Mouse (Mus musculus): Measurements from ENCODE around the gene Ccdc38. TPM values are rescaled to one million over a fixed set of nuclear protein-coding genes. Genes with fewer than 3 reads are reported as not detected.

The Ccdc38 gene
- under 1 TPM in 1 of 2 experiments, not detected in 1; 0.15 TPM for total RNA-seq (2021)

GRCm38 (mm10) chr10:93540431-93541210 lies at the start of gene Ccdc38:
TSS of gene Ccdc38 (plus strand) at chr10:93540632.
- intact Hi-C loops (cut with DNase I), result loop anchor here (5.0 kb wide), 1 partner anchor 43 kb away; no protein-coding TSS in a partner anchor
- DNase-seq (ENCODE audit: extremely low spot score in 1 of 2, low spot score in 2 of 2), result no peak

DNA sequence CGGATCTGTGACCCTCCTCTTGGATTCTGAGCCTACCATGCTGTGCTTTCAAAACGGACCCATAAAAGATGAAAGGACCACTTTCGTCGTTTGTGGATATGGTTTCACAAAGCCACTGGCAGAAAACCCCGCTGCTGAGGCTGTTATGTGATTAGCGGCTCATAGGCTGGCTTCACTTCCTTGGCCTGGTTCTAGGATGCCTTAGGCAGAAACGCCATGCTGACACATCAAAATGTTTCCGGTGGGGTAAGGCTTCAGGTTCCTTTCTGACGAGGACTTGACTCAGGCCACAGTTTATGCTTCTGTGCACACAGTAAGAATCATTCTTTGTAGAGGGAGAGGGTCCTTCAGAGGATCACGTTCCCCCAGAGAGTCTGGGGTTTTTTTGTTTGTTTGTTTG lies 39.6 kb upstream of the Ccdc38 start:
- DNase-seq (ENCODE audit: extremely low spot score in 1 of 2, low spot score in 2 of 2), result no peak
- intact Hi-C loops (cut with DNase I), result no loop called here

- no peak for DNase-seq (ENCODE audit: extremely low spot score in 1 of 2, low spot score in 2 of 2)
- intact Hi-C loops (cut with DNase I), result no loop called here
These were observed 39.1 kb upstream of the Ccdc38 start for GRCm38 (mm10) chr10:93501346-93501745.

DNA sequence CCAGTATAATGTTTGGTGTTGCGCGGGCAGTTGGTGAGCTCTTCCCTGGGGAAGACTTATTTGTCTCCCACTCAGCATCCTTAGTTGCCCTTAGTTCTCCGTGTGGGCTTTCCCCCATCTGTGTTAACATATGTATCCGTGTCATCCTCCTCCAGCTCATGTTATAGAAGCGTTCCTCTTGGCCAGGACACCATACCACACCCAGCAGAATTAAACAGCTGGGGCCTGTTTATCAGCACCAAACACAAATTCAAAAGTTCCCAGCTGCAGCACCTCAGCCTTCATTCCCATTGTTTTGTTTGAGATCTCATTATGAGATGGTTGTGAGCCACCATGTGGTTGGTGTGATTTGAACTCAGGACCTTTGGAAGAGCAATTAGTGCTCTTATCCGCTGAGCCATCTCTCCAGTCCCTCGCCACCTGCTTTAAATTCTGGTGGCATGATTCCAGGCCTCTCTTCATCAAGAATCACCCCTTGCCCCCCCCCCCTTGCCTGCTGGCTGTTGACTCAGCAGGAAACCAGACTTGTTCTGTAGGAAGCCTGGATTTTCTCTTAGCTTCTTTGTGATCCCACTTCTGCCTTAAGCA lies 32.0 kb upstream of the Ccdc38 start:
- DNase-seq (ENCODE audit: extremely low spot score in 1 of 2, low spot score in 2 of 2), result no peak
- intact Hi-C loops (cut with DNase I), result no loop called here

DNA sequence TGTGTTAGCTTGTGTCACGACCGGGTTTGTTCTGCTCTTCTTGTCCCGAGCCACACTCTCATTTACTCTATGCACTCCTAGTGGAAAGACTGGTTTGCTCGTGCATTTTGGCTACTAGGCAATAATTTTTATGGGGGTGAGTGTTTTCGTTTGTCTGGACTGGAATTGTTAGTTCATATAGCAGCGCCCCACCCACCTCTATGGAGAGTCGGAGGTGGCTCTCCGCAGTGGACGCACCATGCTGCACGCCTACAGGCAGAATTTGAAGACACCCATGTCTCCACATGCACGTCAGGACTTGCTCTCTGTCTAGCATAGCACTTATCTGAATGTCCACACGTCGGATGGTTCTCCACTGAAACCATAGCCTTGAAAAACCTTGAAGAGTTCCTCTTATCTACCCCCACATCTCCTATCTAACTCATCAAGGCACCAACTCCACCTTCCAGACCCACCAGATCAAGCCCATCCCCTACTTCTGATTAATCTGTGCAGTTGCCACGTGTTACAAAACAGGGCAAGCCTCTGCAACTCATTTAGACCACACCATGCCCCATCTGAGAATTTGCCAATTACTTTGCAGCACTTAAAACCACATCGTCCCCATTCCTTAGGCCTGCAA lies 30.8 kb upstream of the Ccdc38 start:
- no peak for DNase-seq (ENCODE audit: extremely low spot score in 1 of 2, low spot score in 2 of 2)
- intact Hi-C loops (cut with DNase I), result no loop called here

DNA sequence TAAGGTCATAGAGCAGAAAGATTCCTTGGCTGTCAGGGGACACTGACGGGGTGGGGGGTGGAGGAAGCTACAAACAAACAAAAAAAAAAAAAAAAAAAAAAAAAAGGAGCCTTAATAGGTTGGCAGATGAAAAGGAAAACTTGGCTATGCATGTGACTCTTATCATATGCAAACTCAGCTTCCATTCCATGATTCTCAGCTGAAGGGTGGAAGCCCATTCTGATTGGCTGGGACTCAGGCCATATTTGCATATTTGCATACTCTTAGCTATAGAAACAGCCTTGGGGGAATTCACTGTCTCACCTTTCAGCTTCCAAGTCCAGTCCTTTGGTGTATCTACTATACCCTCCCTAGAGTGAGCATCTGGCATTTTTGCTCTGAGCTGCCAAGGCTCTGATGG lies 25.0 kb upstream of the Ccdc38 start:
- no peak for DNase-seq (ENCODE audit: extremely low spot score in 1 of 2, low spot score in 2 of 2)
- intact Hi-C loops (cut with DNase I), result no loop called here

DNA sequence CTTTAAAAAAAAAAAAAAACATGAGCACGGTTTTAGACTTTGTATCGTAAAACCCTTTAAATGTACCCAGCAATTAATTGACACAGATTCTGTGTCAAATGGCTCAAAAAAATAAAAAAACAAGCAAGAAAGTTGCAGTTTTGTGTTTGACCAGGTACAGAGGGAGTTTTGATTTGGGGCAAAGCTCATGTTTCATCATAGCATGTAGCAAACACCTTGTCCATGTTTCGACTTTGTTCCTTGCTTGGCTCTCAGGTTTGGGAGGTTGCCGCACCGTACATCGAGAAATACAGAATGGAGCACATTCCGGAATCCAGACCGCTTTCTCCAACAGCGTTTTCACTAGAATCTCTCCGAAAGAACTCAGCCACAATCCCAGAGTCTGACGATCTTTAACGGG lies 24.5 kb upstream of the Ccdc38 start:
- DNase-seq (ENCODE audit: extremely low spot score in 1 of 2, low spot score in 2 of 2), result no peak
- intact Hi-C loops (cut with DNase I), result no loop called here

GRCm38 (mm10) chr10:93517754-93518153 lies 22.7 kb upstream of the Ccdc38 start:
- intact Hi-C loops (cut with DNase I), result no loop called here
- no peak for DNase-seq (ENCODE audit: extremely low spot score in 1 of 2, low spot score in 2 of 2)

DNA sequence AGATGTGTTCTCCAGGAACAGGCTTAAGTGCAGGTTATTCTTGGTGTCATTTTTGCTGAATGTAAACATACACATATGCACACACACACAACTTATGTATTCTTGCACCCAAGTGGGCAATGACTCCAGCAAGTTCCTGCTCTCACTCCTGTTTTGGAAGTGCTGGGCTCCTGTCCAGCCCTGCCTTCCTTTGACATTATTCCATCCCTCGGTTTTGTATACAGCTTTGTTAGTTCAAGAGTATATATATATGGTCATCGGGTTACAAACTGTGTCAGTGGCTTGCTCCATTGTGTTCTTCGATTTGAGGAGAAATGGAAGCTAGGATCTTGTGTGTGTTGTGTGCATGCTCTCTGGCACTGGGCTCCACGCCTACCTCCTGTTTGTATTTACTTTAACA lies 22.2 kb upstream of the Ccdc38 start:
- no peak for DNase-seq (ENCODE audit: extremely low spot score in 1 of 2, low spot score in 2 of 2)
- intact Hi-C loops (cut with DNase I), result no loop called here

DNA sequence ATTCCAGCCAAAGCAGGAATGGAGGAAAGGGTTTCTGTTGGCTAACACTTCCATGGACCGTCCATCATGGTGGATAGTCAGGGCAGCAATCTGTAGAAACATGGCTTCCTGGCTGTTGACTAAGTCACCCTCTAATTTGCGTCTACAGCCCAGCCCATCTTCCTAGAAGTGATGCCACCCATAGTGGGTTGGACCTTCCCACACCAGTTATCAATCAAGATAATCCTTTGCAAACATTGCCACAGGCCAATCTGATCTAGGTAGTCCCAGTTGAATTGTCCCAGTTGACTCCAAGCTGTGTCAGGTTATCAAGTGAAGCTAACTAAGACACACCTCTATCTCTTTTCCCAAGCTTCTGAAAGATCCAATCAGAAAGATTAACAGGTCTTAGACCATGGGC lies 21.8 kb upstream of the Ccdc38 start:
- intact Hi-C loops (cut with DNase I), result no loop called here

DNA sequence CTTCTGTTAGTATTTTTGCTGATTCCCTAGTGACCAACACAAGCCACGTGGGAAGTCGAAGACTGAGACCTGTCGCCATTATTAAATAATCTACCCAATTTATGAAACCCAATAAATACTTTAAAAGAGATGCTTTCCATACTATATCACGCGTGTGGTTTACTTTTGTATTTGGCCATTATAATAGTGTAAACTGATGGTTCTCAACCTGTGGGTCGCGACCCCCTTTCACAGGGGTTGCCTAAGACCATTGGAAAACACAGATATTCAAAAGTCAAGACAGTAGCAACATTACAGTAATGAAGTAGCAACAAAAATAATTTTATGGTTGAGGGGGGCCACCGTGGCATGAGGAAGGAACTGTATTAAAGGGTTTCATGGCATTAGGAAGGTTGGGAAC lies 21.3 kb upstream of the Ccdc38 start:
- intact Hi-C loops (cut with DNase I), result no loop called here
- DNase-seq (ENCODE audit: extremely low spot score in 1 of 2, low spot score in 2 of 2), result no peak

More for the DNA sequence above, 21.8 kb upstream of the Ccdc38 start:
- no peak for DNase-seq (ENCODE audit: extremely low spot score in 1 of 2, low spot score in 2 of 2)

DNA sequence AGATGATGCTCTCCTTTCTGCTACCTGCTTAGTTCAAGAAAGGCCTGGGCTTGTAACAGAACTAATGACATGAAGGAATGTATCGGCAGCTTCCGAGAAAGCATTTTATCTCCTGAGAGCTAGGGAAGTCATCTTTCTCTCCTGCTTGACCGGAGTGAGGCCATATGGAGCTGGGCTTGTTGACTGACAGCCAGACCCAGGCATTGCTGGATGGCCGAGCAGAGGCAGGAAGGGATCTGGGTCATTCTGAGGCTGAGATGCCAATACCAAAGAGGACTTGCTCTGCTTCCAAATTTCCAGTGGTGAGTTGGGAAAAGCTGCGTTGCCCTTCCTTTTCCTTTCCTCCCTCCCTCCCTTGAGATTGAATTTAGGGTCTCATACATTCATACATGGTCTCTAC lies 20.7 kb upstream of the Ccdc38 start:
- DNase-seq (ENCODE audit: extremely low spot score in 1 of 2, low spot score in 2 of 2), result no peak
- intact Hi-C loops (cut with DNase I), result no loop called here

DNA sequence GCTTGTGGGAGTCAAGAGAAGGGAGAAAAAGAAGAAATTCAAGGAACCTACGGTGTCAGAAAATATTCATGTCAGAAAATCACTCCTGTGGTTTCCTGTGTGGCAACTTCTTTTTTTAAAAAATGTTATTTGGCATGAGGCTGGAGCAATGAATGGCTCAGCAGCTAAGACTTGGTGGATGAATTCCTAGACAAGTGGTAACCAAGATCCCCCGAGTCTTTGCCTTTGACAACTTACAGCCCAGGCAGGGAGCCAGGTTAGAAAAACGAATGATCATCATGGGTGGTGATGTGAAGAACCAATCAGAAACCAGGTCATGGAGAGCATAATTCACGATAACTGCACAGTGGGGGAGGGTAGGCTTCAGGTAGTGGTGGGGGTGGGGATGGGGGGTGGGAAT lies 19.4 kb upstream of the Ccdc38 start:
- no peak for DNase-seq (ENCODE audit: extremely low spot score in 1 of 2, low spot score in 2 of 2)
- intact Hi-C loops (cut with DNase I), result no loop called here

GRCm38 (mm10) chr10:93525329-93525728 lies 15.1 kb upstream of the Ccdc38 start:
- intact Hi-C loops (cut with DNase I), result no loop called here
- DNase-seq (ENCODE audit: extremely low spot score in 1 of 2, low spot score in 2 of 2), result no peak

DNA sequence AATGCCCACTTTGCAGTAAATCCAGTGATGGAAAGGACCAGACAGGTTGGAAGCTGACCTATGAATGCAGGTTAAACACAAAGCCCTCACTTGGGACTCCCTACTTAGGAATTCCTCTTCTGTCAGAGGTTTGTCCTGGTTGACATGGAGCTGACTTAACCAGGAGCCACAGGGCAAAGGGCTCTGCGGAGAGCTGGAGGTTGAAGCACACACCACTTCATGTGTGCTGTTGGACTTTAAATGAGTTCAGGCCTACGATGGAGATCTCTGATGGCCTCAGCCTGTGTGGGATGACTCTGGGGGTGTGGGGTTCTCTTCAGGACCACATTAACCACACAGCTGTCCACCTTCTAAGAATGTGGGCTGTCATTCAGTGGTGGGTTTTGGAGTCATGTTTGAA lies 2.1 kb upstream of the Ccdc38 start:
- intact Hi-C loops (cut with DNase I), result no loop called here
- DNase-seq (ENCODE audit: extremely low spot score in 1 of 2, low spot score in 2 of 2), result no peak

GRCm38 (mm10) chr10:93538818-93539217 lies 1.6 kb upstream of the Ccdc38 start:
- intact Hi-C loops (cut with DNase I), result no loop called here

GRCm38 (mm10) chr10:93539775-93540430 lies 529 bp upstream of the Ccdc38 start, which contains the start of gene Amdhd1:
TSS of gene Amdhd1 (minus strand) at chr10:93540033.
- DNase-seq (ENCODE audit: extremely low spot score in 1 of 2, low spot score in 2 of 2), result peak; percentile 35 to 88
- intact Hi-C loops (cut with DNase I), result loop anchor here (5.0 kb wide), 1 partner anchor 43 kb away; no protein-coding TSS in a partner anchor

More at GRCm38 (mm10) chr10:93538818-93539217, 1.6 kb upstream of the Ccdc38 start:
- DNase-seq (ENCODE audit: extremely low spot score in 1 of 2, low spot score in 2 of 2), result no peak

DNA sequence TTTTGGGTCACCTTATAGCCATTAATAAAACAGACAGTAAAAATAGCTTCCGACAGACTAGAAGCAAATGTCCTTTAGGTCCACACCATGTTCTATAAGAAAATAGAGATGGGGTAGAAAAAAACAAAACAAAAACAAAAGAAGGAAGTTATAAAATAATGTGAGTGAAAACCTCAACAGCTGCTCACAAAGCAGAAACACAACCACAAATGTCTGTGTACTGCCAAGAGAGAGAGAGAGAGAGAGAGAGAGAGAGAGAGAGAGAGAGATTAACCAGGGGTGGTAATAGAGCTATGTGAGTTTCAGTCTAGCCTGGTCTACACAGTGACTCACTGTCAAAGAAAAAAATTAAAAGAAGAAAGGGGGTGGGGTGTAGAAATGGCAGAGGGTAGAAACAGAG lies 1.2 kb downstream of the Ccdc38 start:
- intact Hi-C loops (cut with DNase I), result loop anchor here (5.0 kb wide), 1 partner anchor 44 kb away; no protein-coding TSS in a partner anchor
- DNase-seq (ENCODE audit: extremely low spot score in 1 of 2, low spot score in 2 of 2), result no peak

GRCm38 (mm10) chr10:93542356-93542755 lies 1.9 kb downstream of the Ccdc38 start:
- DNase-seq (ENCODE audit: extremely low spot score in 1 of 2, low spot score in 2 of 2), result no peak
- intact Hi-C loops (cut with DNase I), result loop anchor here (5.0 kb wide), 1 partner anchor 45 kb away; no protein-coding TSS in a partner anchor

All from left cerebral cortex, postnatal 10 days (tissue).